Mouse (Mus musculus) testis, adult 2 months (tissue): ENCODE data around the gene Kcnip3. TPM values are rescaled to one million over a fixed set of nuclear protein-coding genes. Genes with fewer than 3 reads are reported as not detected.

Source experiments
- H3K27ac ChIP-seq: fragments of 200-500 bp; 2 replicates; pipeline ENCODE4 v1.5.1; 2012; ENCODE audit warnings: low read depth, low read length; ENCODE audit not compliant: control insufficient read depth, insufficient read depth
- H3K27me3 ChIP-seq: fragments of 200-500 bp; 2 replicates; pipeline ENCODE4 v1.6.1; 2012; ENCODE audit warnings: mild to moderate bottlenecking, low read length, moderate library complexity; ENCODE audit not compliant: control insufficient read depth, insufficient read depth
- H3K36me3 ChIP-seq: fragments of 200-500 bp; 2 replicates; pipeline ENCODE4 v1.6.1; 2012; ENCODE audit warnings: mild to moderate bottlenecking, low read length; ENCODE audit not compliant: control insufficient read depth, insufficient read depth
- H3K4me1 ChIP-seq: fragments of 200-500 bp; 2 replicates; pipeline ENCODE4 v1.6.1; 2012; ENCODE audit warnings: low read length; ENCODE audit not compliant: control insufficient read depth, insufficient read depth
- H3K4me3 ChIP-seq: fragments of 200-500 bp; 2 replicates; pipeline ENCODE4 v1.5.1; 2012; ENCODE audit warnings: low read depth, mild to moderate bottlenecking, low read length, moderate library complexity, mixed read lengths; ENCODE audit not compliant: control insufficient read depth
- CTCF ChIP-seq: fragments of 200-500 bp; IDR thresholded peaks from 2 replicates; pipeline ENCODE4 v1.5.1; 2012; ENCODE audit warnings: low read depth, mild to moderate bottlenecking, inconsistent platforms, low read length, moderate library complexity; ENCODE audit not compliant: control insufficient read depth, insufficient read depth, insufficient replicate concordance
- POLR2A ChIP-seq: fragments of 200-500 bp; IDR thresholded peaks from 2 replicates; pipeline ENCODE4 v1.6.1; 2012; ENCODE audit warnings: low read depth, mild to moderate bottlenecking, inconsistent platforms, low read length, moderate library complexity; ENCODE audit not compliant: control insufficient read depth
- polyA plus RNA-seq: library from polyadenylated mRNA; depleted of rRNA; stranded (reverse); fragments of >200 nt; gene quantifications from 2 replicates; pipeline ENCODE4 v1.2.3, GENCODE M21; 2012

Kcnip3 gene
- polyA plus RNA-seq, 1 experiment = 2.7 TPM

GRCm38 (mm10) chr2:127481841-127482532 is 39.9 kb downstream of the Kcnip3 start:
- Histone ChIP-seq H3K4me3 (peak overlapping the region; percentile 66), H3K27ac (no peak overlapping the region)
- no peak for TF ChIP-seq CTCF
- no peak for TF ChIP-seq POLR2A

DNA sequence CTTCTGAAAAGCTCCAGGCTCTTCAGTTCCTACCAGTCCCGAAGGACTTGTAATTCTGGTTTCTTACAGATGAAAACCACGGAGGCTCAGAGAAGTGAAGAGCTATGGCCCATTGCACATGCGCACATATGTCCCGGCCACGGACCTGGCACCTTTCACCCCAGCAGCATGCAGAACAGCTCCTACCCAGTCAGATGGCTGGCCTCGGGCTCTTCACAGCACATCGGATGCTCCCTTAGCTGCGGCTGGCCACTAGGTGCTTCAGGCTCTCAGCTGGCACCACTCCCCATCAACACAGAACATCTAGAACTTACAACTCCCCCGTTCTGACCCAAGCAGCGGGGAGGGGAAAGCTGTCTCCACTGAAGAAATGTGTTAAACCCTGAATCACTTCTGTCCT is 42.1 kb downstream of the Kcnip3 start:
- no peaks in the 10 kb centered on the region for H3K27me3 ChIP-seq

More at GRCm38 (mm10) chr2:127481841-127482532, 39.9 kb downstream of the Kcnip3 start:
- no peaks in the 10 kb centered on the region for H3K27me3 ChIP-seq
- peaks cover 4% of the 10 kb centered on the region for H3K4me1 ChIP-seq
- H3K36me3 ChIP-seq = no peaks in the 10 kb centered on the region

GRCm38 (mm10) chr2:127479210-127479609 is 42.7 kb downstream of the Kcnip3 start:
- Histone ChIP-seq H3K27ac (no peak overlapping the region; the same call in 1 of the 2 replicates), H3K4me1 (peaks cover 4% of the 10 kb centered on the region), H3K4me3 (no peak overlapping the region), H3K27me3 (no peaks in the 10 kb centered on the region), H3K36me3 (no peaks in the 10 kb centered on the region)
- TF ChIP-seq POLR2A (no peak), CTCF (no peak)

More for the DNA sequence above, 42.1 kb downstream of the Kcnip3 start:
- Histone ChIP-seq H3K36me3 (no peaks in the 10 kb centered on the region), H3K27ac (no peak overlapping the region; the same call in 1 of the 2 replicates), H3K4me1 (peaks cover 4% of the 10 kb centered on the region), H3K4me3 (no peak overlapping the region)
- TF ChIP-seq POLR2A (no peak), CTCF (peak; percentile 24; the same call in 1 of the 2 replicates)

- Histone ChIP-seq H3K27me3 (no peaks in the 10 kb centered on the region), H3K27ac (no peak overlapping the region; the same call in 1 of the 2 replicates), H3K36me3 (no peaks in the 10 kb centered on the region), H3K4me1 (peaks cover 2% of the 10 kb centered on the region; the same call in 1 of the 2 replicates), H3K4me3 (no peak overlapping the region)
- no peak for TF ChIP-seq CTCF
- no peak for TF ChIP-seq POLR2A
Measured at GRCm38 (mm10) chr2:127472279-127472678, 49.6 kb downstream of the Kcnip3 start.

- no peak overlapping the region for H3K4me3 ChIP-seq
- H3K27ac ChIP-seq = no peak overlapping the region
- no peaks in the 10 kb centered on the region for H3K36me3 ChIP-seq
- TF ChIP-seq CTCF (no peak), POLR2A (no peak)
- no peaks in the 10 kb centered on the region for H3K27me3 ChIP-seq
- H3K4me1 ChIP-seq = peaks cover 2% of the 10 kb centered on the region; the same call in 1 of the 2 replicates
Measured at GRCm38 (mm10) chr2:127471281-127471680, 50.6 kb downstream of the Kcnip3 start.

GRCm38 (mm10) chr2:127470661-127471060 is 51.2 kb downstream of the Kcnip3 start:
- TF ChIP-seq CTCF (no peak), POLR2A (no peak)
- Histone ChIP-seq H3K4me1 (peaks cover 2% of the 10 kb centered on the region; the same call in 1 of the 2 replicates), H3K27ac (no peak overlapping the region; the same call in 1 of the 2 replicates), H3K27me3 (no peaks in the 10 kb centered on the region), H3K4me3 (no peak overlapping the region), H3K36me3 (no peaks in the 10 kb centered on the region)

- no peaks in the 10 kb centered on the region for H3K36me3 ChIP-seq
- TF ChIP-seq POLR2A (no peak), CTCF (no peak)
- no peak overlapping the region; the same call in 1 of the 2 replicates for H3K27ac ChIP-seq
- H3K4me3 ChIP-seq = no peak overlapping the region
- H3K27me3 ChIP-seq = no peaks in the 10 kb centered on the region
- peaks cover 2% of the 10 kb centered on the region; the same call in 1 of the 2 replicates for H3K4me1 ChIP-seq
Measured at GRCm38 (mm10) chr2:127470183-127470582, 51.7 kb downstream of the Kcnip3 start.
